Mouse (Mus musculus): ENCODE results near the gene Arhgef33.
"Not testable (repeated sequence)": the region's sequence is repeated elsewhere in the genome, so short reads cannot be mapped to it uniquely, and the experiment has no call there.

The Arhgef33 gene

DNA sequence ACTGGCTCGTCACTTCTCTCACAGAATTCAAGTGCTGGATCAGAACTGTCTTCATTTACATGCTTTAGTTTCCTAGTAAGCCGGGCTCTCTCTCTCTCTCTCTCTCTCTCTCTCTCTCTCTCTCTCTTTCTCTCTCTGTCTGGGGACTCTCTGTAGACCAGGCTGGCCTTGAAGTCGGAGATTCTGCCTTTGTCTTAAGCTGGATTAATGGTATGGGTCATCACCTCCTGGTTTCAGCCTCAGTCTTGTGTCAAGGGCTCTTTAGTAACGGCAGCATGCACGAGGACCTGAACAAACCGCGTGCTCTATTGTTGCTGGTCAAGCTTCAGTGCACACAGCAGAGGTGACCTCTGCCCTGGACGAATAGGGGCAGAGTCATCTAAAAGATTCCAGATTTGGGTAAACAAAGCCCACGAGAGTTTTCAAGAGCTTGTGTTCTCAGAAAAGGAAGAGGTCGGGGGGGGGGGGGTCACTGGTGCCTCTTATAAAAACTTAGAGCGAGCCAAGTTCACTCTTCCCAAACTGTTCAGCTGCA, 39.5 kb downstream of the Arhgef33 start:
- no peak for DNase-seq (ENCODE audit: low spot score)

DNA sequence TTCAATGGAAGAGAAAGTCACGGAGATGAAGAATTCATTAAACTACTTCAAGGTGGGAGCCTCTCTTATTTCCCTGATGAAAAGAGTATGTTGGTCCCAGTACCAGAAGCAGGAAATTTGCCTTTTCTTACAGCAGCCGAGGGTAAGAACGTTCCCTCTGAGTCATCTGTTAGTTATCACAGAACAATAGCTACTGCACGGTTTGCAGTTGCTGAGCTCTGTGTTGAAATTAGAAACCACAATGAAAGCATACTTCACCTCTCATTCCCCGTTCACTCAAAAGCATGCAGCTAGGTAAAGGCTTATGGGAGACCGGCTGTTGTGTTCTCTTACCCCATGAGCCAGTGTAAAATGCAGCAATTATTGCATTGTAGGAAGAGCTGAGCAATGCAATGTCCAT, 40.0 kb downstream of the Arhgef33 start:
- DNase-seq (ENCODE audit: low spot score) = no peak

DNA sequence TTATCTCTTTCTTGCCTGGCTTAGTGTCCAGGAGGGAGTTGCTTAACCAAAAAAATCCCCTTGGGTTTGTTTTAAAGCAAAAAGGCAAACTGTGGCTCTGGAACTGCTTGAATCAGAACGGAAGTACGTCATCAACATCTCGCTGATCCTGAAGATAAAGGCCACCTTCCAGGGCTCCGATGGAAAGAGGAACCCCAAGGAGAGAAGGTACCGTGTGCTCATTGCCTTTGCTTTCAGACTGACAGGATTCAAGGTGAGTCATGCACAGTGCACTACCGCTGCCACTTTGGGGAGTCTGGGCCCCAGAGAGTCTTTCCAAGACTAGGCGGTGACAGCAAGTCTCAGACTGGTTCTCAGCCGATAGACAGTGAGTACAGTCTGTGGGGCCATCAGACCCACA, 53.0 kb downstream of the Arhgef33 start:
- no peak for DNase-seq (ENCODE audit: low spot score)

DNA sequence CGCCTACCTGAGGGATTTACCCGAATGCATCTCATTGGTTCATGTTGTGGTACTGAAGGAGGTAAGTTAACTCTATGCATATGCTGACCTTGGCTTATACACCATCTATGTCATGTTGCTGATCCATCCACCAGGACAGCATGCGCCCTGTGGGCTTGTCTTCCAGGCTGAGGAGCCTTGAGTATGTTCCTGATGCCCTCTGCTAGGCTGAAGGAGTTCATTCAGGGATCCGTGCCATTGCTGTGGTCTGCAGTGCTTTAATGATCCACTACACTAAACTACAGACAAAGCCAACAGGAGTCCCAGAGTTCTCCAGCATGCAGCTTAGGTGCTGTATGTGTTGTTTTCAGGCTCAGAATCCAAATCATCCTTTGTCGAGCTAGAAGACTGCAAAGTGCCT, 60.1 kb downstream of the Arhgef33 start:
- no peak for DNase-seq (ENCODE audit: low spot score)

- no peak for DNase-seq (ENCODE audit: low spot score)
These were observed 61.4 kb downstream of the Arhgef33 start for GRCm38 (mm10) chr17:80368606-80369005.

DNA sequence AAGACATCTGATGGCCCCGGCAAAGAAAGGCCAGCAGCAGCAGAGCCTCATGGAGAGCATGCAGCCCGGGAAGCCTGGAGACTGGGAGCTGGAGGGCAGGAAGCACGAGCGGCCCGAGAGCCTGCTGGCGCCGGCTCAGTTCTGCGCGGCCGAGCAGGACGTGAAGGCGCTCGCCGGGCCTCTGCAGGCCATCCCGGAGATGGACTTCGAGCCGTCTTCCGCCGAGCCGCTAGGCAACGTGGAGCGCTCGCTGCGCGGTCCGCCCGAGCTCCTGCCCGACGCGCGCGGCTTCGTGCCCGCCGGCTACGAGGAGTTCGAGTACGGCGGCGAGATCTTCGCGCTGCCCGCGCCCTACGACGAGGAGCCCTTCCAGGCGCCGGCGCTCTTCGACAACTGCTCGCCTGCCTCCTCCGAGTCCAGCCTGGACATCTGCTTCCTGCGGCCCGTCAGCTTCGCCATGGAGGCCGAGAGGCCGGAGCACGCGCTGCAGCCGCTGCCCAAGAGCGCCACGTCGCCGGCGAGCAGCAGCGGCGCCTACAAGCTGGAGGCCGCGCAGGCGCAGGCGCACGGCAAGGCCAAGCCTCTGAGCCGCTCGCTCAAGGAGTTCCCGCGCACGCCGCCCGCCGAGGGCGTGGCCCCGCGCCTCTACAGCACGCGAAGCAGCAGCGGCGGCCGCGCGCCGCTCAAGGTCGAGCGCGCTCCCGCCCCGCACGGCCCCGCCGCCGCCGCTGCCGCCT, 66.0 kb downstream of the Arhgef33 start, which contains the start of gene Gm10190:
TSS of gene Gm10190 (minus strand) at position 553 of the 737 bp plus-strand sequence.
- peak; percentile 82 for DNase-seq (ENCODE audit: low spot score)

DNA sequence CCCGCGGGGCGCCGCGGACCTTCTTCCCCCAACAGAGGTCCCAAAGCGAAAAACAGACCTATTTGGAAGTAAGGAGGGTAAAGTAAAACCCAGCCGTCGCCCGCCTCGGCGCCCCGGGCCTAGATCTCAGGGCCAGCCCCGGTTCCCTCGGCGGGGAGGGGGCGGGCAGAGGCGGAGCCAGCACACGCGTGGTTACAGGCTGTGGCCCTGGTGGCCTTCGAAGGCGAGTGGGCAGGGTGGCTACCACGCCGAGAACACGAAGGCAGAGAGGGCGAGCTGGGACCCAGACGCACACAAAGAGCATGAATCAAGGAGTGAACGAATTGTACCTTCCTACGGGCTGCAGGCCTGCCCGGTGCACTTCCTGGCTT, 66.5 kb downstream of the Arhgef33 start:
- DNase-seq (ENCODE audit: low spot score) = no peak

DNA sequence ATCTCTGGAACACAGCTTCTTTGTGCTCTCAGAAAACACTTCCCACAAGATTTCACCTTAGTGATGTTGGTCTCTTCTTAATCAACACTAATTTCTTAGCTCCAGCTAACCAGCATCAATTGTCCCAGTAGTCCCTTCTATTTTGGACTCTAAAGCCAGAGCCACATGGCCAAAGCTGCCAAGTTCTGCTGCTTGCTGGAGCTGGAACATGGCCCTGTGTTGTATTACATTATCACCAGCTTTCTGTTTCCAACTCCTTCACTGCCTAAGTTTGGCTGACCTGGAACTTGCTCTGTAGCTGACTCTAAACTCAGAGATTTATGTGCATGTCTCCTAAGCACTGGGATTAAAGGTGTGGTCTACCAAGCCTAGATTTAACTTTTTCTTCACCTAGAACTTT, 71.2 kb downstream of the Arhgef33 start:
- DNase-seq (ENCODE audit: low spot score) = not testable (repeated sequence)

DNA sequence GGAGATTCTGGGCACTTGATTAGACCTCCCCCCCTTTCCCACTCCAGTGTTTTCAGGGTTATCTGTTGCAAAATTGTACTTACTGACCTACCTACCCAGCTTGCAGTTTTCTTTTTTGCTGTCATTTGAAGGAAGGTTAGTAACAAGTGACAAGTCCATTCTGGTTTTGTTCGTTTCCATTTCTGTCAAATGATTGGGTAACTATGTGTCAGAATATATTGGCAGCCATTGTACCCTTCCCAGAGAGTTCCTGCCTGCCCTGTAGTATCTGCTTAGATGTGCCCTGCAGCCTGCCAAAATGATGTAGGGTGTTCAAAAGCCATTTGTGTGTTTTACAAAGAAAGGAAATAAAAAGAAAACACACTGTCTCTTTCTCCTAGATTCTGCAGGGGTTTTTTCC, 78.5 kb downstream of the Arhgef33 start:
- DNase-seq (ENCODE audit: low spot score) = no peak

DNA sequence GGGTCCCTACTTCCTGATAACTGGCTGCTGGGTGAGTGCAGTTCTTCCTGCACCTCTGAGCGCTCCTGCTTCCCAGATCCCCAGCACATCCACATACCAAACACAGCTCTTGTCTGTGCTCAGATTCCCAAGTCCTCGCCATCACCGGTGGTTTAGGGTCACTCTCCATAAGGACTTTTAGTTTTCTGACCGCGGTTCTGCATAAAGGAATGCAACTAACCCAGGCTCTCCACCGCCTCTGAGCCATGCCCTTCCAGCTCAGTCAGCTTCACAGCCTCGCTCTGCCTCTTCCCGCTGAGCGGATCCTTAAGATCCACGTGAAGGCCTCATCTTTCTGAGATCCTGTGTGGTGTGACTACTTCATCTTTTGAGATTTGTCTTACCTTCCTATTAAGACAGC, 82.8 kb downstream of the Arhgef33 start:
- DNase-seq (ENCODE audit: low spot score) = no peak

GRCm38 (mm10) chr17:80391423-80392403, 84.5 kb downstream of the Arhgef33 start:
- DNase-seq (ENCODE audit: low spot score) = no peak

GRCm38 (mm10) chr17:80398243-80398642, 91.0 kb downstream of the Arhgef33 start:
- DNase-seq (ENCODE audit: low spot score) = no peak

DNA sequence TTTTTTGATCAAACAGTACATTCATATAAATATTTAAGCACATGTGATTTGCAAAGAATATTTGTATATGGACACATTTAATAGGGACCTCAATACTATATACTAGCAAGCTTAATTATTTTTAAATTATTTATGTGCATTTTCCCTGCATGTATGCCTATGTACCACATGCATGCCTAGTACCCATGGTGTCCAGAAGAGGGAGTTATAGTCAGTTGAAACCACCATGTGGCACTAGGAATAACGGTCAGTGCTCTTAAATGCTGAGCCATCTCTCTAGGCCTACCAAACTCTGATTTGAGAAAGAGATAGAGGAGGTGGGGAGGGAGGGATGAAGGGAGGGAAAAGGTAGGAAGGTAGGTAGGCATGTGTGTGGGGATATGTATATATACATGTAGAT, 104.0 kb downstream of the Arhgef33 start:
- DNase-seq (ENCODE audit: low spot score) = no peak

DNA sequence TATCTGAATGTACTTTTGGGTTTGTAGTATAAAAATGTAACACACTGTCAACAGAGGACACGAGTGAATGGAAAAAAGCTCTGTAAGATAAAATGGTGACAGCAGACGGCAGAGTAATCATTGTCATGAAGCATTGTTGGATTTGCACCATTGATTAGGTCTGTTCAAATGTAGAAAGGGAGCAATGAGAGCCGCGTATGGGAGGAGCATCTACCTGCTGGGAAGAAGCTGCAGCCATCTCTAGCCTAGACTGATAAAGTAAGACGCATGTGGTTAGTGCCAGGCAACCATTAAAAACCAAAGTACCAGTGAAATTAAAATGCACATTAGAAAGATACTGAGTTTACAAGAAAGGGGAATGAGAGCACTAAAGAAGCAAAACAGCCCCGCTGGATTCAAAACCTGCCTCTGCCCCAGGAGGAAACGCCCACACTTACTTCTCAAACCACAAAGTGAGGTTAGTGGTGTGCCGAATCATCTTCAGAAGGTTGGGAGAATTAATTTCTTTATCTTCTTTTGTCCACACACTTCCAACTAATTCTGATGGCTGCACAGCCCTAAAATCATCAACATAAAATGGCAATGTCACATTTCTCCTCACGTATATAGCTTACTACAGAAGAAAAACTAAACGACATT, 111.5 kb downstream of the Arhgef33 start:
- no peak for DNase-seq (ENCODE audit: low spot score)

DNA sequence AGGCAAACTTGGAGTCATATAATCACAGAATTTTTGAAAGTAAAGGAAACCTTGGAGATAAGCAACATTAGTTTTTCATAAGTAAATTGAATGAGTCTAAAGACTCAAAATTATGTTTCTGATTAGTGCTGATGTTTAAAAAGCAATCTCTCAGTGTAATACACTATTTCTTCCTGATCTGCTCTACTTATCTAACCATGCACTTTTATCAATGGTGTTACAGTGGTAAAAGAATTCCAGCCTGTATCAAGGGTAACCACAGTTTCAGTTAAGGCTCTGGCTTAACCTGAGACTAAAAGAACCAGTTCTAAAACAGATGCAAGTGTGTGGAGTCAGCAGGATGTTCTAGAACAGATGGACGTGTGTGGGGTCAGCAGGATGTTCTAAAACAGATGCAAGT, 113.8 kb downstream of the Arhgef33 start:
- no peak for DNase-seq (ENCODE audit: low spot score)

DNA sequence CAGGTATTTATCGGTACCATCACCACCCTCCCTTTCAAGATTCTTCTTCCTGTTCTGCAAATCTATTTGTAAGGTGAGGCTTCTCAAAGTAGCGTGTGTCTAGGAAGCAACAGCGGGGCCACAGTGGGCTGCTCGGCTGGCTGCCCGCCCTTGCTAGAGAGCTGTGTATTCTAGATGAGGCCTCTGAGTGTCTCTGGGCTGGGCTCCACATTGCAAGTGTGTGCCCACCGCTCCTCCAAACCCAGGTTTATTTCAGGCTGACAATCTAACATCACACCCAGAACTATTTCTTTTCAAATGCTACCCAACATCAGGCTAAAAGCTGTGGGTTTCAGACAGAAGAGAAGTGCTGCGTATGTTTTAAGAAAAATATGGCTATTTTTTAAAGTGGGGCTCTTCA, 119.0 kb downstream of the Arhgef33 start:
- DNase-seq (ENCODE audit: low spot score) = no peak

DNA sequence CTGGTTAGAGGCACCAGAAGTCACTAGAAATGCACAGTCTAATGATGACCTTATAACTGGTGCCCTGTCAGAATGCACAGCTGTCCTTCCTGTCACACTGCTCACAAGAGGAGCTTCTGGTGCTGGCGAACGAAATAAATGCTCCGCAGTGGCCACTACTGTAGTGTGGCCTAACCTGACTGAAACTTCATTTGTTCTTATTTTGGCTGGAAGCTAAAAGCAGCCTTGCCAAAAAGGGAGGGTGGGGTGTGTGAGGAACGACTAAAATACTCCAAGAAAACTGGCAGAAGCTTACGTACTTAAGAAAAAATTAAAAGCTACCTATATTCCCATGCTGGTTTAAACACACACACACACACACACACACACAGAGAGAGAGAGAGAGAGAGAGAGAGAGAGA, 119.7 kb downstream of the Arhgef33 start:
- peak; percentile 25 for DNase-seq (ENCODE audit: low spot score)

GRCm38 (mm10) chr17:80427966-80428365, 120.8 kb downstream of the Arhgef33 start:
- DNase-seq (ENCODE audit: low spot score) = no peak

GRCm38 (mm10) chr17:80431997-80432396, 124.8 kb downstream of the Arhgef33 start:
- no peak for DNase-seq (ENCODE audit: low spot score)

DNA sequence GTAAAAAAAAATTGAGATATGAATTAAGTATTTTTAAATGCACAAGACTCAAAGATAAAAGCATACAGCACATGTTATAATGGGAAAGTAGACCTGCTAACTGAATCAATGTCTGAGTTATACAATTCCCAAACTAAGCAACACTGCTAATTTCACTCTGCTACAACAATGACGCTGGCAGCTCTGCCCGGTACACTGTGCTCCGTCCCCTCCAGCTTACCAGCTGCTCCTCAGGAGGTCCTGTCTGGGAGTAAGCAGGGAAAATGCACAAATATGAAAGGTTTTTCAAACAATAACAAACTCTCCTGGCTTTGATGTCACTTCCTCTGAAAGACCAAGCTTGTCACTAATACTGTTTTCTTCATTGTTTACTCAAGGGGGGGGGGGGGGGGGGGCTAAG, 127.2 kb downstream of the Arhgef33 start:
- DNase-seq (ENCODE audit: low spot score) = no peak

- DNase-seq (ENCODE audit: low spot score) = no peak
These were observed 128.5 kb downstream of the Arhgef33 start for GRCm38 (mm10) chr17:80435680-80436079.

GRCm38 (mm10) chr17:80445433-80445832, 138.2 kb downstream of the Arhgef33 start:
- DNase-seq (ENCODE audit: low spot score) = no peak

All from left cerebral cortex, adult 11 months (tissue).